Mouse (Mus musculus): ENCODE results near the gene Actl10.

- no peak for TF ChIP-seq CTCF (IDR thresholded peaks at IDR 0.05)
- no peak for TF ChIP-seq EP300 (IDR thresholded peaks at IDR 0.05)
These were observed 12.9 kb upstream of the Actl10 start for GRCm38 (mm10) chr2:154538710-154539109.
